Mouse (Mus musculus) midbrain, embryonic 16.5 days (tissue): ENCODE measurements around the gene Gm9964. TPM values are rescaled to one million over a fixed set of nuclear protein-coding genes. Genes with fewer than 3 reads are reported as not detected.

ENCODE experiments used
- ATAC-seq: fragments of 200-750 bp; cut with Nextera tagmentation; 2 replicates; pipeline ENCODE4 v1.8.0; 2017; ENCODE audit warnings: moderate TSS enrichment
- H3K27ac ChIP-seq: fragments of 300-500 bp; sonication (generic); 2 replicates; pipeline ENCODE4 v1.5.1; 2014; ENCODE audit warnings: mild to moderate bottlenecking, low read length, mixed read lengths
- H3K27me3 ChIP-seq: fragments of 300-500 bp; sonication (generic); 2 replicates; pipeline ENCODE4 v1.6.1; 2014; ENCODE audit warnings: low read depth, low read length, mixed read lengths; ENCODE audit not compliant: control insufficient read depth, insufficient read depth
- H3K36me3 ChIP-seq: fragments of 300-500 bp; sonication (generic); 2 replicates; pipeline ENCODE4 v1.6.1; 2014; ENCODE audit warnings: mild to moderate bottlenecking, low read length, moderate library complexity, mixed read lengths; ENCODE audit not compliant: control insufficient read depth, insufficient read depth
- H3K4me1 ChIP-seq: fragments of 300-500 bp; sonication (generic); 2 replicates; pipeline ENCODE4 v1.6.1; 2014; ENCODE audit warnings: mild to moderate bottlenecking, low read length, mixed read lengths; ENCODE audit not compliant: control insufficient read depth, insufficient read depth
- H3K4me2 ChIP-seq: fragments of 300-500 bp; sonication (generic); 2 replicates; pipeline ENCODE4 v1.6.1; 2014; ENCODE audit warnings: mild to moderate bottlenecking, low read length, mixed read lengths
- H3K4me3 ChIP-seq: fragments of 300-500 bp; sonication (generic); 2 replicates; pipeline ENCODE4 v1.5.1; 2014; ENCODE audit warnings: low read depth, mild to moderate bottlenecking, low read length, moderate library complexity, mixed read lengths
- H3K9ac ChIP-seq: fragments of 300-500 bp; sonication (generic); 2 replicates; pipeline ENCODE4 v1.6.1; 2014; ENCODE audit warnings: low read depth, low read length, mixed read lengths
- H3K9me3 ChIP-seq: fragments of 300-500 bp; sonication (generic); replicated peaks from 2 replicates; pipeline ENCODE4 v1.6.1; 2014; ENCODE audit warnings: mild to moderate bottlenecking, low read length, mixed read lengths; ENCODE audit not compliant: control insufficient read depth, poor library complexity, severe bottlenecking
- WGBS: fragments of 180-500 bp; shearing (Covaris S2); extraction: QIAGEN DNeasy Blood & Tissue Kit; methylation state at CpG from one replicate; pipeline ENCODE4 v1.1.7; 2014; 5-methylcytosine and 5-hydroxymethylcytosine counted together
- polyA plus RNA-seq: library from polyadenylated mRNA; unstranded; fragments of >200 nt; fragmentation: Nextera tagmentation; extraction: Ambion mirVana; gene quantifications from 2 replicates; pipeline ENCODE4 v1.2.1, GENCODE M21; 2015

Gm9964 gene
- polyA plus RNA-seq, 1 experiment from 2014 or later: not detected

DNA sequence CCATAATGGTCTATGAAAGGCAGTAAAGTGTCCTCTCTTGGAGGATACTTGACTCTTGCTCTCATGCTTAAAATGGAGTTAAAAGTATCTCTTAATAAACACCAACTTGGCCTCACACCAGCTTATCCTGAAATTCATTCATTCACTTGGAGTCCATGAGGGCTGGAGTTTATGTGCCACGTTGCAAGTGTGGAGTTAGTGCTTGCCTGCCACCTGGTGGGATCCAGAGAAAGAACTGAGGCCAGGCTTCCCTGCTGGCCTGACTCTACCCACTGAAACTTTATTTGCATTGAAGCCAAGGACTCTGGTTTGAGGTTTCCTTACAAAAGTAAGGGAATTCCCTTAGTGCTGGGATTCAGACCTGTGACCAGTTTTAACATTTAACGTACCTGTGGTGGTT lies 6.2 kb downstream of the Gm9964 start:
- no peaks in the 10 kb centered on the region for H3K9me3 ChIP-seq
- H3K9ac ChIP-seq: no peak overlapping the region
- H3K4me1 ChIP-seq: no peaks in the 10 kb centered on the region
- H3K27ac ChIP-seq: no peak overlapping the region
- H3K36me3 ChIP-seq: no peaks in the 10 kb centered on the region
- 50% methylated on average over 2 of the region's 2 CpGs for WGBS
- ATAC-seq: no peak
- no peak overlapping the region for H3K4me3 ChIP-seq
- no peak overlapping the region for H3K4me2 ChIP-seq
- no peaks in the 10 kb centered on the region for H3K27me3 ChIP-seq

DNA sequence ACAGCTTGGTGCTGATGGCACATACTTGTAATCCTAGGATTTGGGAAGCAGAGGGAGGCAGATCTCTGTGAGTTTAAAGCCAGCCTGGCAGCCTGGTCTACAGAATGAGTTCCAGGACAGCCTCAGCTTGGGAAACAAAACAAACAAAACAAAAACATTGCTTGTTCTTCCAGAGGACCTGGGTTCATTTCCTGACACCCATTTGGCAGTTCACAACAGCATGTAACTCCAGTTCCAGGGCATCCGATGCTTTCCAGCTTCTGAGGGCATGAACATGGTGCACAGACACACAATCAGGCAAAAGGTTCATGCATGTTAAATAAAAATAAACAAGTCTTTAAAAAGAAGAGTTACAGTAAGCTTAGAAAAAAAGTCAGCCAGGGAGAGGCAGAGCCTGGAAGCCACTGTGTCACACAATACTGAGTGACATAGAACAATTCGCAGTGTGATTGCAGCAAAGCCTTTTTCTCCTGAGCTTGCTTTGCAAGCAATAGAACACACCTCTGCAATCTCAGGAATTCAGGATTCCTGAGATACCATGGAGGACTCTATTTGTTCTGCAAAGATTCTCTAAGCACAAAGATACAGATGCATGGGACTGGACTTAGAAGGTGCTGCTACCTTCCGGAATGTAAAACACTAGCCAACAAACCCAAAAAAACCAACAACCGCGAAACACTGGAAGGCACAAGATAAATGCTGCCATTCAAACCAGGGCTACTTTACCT lies 7.6 kb downstream of the Gm9964 start:
- ATAC-seq: no peak
- no peaks in the 10 kb centered on the region for H3K36me3 ChIP-seq
- no peak overlapping the region for H3K9ac ChIP-seq
- 90% methylated on average over 5 of the region's 5 CpGs for WGBS
- H3K4me2 ChIP-seq: no peak overlapping the region
- no peaks in the 10 kb centered on the region for H3K27me3 ChIP-seq
- H3K9me3 ChIP-seq: no peaks in the 10 kb centered on the region
- no peak overlapping the region for H3K4me3 ChIP-seq
- H3K27ac ChIP-seq: no peak overlapping the region
- no peaks in the 10 kb centered on the region for H3K4me1 ChIP-seq

DNA sequence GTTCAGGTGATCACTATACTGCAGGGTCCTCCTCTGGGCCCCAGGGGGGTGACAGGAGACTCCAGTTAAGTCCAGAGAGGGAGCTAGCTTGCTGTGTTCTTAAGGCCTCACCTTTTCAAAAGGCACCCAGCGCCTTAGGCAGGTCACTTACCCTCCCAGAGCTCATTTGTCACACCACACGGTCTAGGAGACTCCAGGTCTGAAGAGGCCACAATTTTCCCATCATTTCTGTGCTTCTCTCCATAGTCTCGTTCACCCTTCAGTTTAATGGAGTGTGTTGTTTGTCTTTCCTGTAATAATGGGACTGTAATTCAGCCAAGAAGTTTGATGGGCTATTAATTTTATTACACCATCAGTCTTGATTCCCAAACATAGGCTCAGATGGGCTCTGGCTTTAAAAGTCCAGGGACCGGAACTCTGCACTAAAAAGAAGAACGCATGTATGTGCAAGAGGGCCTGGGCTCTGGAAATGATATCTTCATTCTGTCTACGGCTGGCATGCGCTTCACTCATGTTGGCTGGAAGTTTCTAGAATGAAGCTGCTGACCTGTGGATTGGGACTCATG lies 8.3 kb downstream of the Gm9964 start:
- no peak overlapping the region for H3K27ac ChIP-seq
- no peak overlapping the region for H3K4me3 ChIP-seq
- no peak overlapping the region for H3K9ac ChIP-seq
- H3K9me3 ChIP-seq: no peaks in the 10 kb centered on the region
- no peaks in the 10 kb centered on the region for H3K4me1 ChIP-seq
- ATAC-seq: no peak
- no peak overlapping the region for H3K4me2 ChIP-seq
- 83% methylated on average over 7 of the region's 7 CpGs for WGBS
- no peaks in the 10 kb centered on the region for H3K36me3 ChIP-seq
- no peaks in the 10 kb centered on the region for H3K27me3 ChIP-seq

DNA sequence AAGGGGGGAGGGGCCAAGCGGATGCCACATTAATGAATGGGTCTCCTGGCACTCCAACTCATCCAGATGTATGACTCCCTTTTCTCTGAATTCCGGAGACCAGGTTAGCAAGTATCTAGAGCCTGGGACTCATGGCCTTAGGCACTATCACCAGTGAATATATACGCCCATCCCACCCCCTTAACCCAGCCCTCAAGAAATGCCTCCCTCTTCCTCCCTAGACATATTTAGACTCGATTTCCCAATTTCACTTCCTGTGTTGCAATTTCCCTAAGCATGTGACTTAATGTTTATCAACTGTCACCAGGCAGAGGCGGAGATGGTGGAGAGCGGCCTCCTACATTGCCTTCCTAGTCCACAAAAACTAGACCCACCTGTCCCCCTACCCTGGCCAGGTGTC lies 9.3 kb downstream of the Gm9964 start:
- Histone ChIP-seq H3K4me3 (no peak overlapping the region), H3K9me3 (no peaks in the 10 kb centered on the region), H3K4me2 (no peak overlapping the region), H3K36me3 (no peaks in the 10 kb centered on the region), H3K27ac (no peak overlapping the region), H3K9ac (no peak overlapping the region), H3K4me1 (no peaks in the 10 kb centered on the region), H3K27me3 (no peaks in the 10 kb centered on the region)
- ATAC-seq: no peak
- WGBS: 84% methylated on average over 6 of the region's 6 CpGs

DNA sequence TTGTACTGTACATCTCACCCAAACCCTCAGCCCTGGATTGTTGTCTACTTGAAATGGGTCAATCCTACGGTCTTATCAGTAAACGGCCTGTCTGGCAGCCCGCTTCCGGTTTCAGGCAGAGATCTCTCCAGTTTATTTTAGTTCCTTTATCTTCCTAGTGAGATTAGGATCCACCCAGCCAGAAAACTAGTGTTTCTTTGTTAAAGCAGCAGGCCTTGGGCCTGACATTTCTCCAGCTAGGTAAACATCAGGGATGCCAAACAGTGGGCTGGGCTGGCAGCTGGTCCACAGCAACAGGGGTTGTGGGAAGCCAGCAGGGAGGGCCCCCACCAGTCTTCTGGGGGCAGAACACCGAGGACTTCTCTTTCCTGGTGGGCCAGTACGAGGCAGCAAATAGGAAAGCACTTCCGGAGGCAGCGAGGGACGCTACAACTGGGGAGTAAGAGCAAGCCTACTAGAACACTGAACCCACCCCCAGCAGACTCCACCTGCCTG lies 10.4 kb downstream of the Gm9964 start:
- H3K9ac ChIP-seq: no peak overlapping the region
- H3K4me2 ChIP-seq: no peak overlapping the region
- no peak for ATAC-seq
- H3K27me3 ChIP-seq: no peaks in the 10 kb centered on the region
- no peaks in the 10 kb centered on the region for H3K9me3 ChIP-seq
- no peak overlapping the region for H3K4me3 ChIP-seq
- H3K4me1 ChIP-seq: no peaks in the 10 kb centered on the region
- WGBS: 85% methylated on average over 9 of the region's 9 CpGs
- H3K36me3 ChIP-seq: no peaks in the 10 kb centered on the region
- H3K27ac ChIP-seq: no peak overlapping the region

DNA sequence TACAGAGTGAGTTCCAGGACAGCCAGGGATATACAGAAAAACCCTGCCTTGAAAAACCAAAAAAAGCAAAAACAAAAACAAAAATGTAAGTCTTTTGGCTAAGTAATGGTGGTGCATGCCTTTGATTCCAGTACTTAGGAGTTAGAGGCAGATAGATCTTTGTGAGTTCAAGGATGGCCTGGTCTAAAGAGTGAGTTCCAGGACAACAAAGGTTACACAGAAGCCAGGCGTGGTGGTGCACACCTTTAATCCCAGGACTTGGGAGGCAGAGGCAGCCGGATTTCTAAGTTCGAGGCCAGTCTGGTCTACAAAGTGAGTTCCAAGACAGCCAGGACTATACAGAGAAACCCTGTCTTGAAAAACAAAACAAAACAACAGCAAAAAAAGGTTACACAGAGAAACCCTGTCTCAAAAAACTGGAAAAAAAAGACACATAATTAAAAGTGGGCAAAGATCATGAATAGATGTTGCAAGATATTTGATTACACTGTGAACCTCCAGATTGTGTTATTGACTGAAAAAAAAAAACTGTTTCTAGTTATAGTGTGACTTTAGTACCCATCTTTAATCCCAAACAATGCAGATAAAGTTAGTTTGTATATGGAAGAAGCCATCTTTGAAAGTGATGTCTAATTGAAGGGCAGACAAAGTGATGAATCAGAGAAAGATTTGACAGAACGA lies 13.2 kb downstream of the Gm9964 start:
- no peaks in the 10 kb centered on the region for H3K27me3 ChIP-seq
- ATAC-seq: no peak
- H3K9me3 ChIP-seq: no peaks in the 10 kb centered on the region
- no peak overlapping the region for H3K4me3 ChIP-seq
- H3K27ac ChIP-seq: no peak overlapping the region
- H3K9ac ChIP-seq: no peak overlapping the region
- 94% methylated on average over 4 of the region's 4 CpGs for WGBS
- H3K4me2 ChIP-seq: no peak overlapping the region
- no peaks in the 10 kb centered on the region for H3K36me3 ChIP-seq
- H3K4me1 ChIP-seq: no peaks in the 10 kb centered on the region

DNA sequence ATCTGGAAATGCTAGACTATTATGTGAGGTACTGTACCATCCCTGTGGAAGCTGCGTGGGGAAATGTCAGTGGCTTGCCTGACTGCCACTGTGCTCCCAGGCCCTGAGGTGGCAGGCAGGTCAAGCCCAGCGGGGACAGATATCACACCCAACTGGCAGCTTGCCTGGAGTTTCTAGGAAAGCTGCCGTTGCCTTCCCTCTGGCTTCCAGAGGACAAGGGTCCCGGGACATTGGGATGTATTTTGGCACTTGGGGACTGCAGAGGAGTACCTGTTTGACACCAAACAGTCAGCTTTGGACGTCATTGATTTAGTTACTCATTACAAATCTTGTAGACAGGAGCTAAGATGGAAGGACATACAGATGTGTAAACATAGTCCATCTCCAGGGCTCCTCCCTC lies 15.3 kb downstream of the Gm9964 start:
- H3K27me3 ChIP-seq: no peaks in the 10 kb centered on the region
- no peak overlapping the region for H3K4me2 ChIP-seq
- no peaks in the 10 kb centered on the region for H3K4me1 ChIP-seq
- H3K36me3 ChIP-seq: no peaks in the 10 kb centered on the region
- no peak overlapping the region for H3K9ac ChIP-seq
- ATAC-seq: no peak
- WGBS: 77% methylated on average over 5 of the region's 5 CpGs
- H3K9me3 ChIP-seq: no peaks in the 10 kb centered on the region
- no peak overlapping the region for H3K27ac ChIP-seq
- H3K4me3 ChIP-seq: no peak overlapping the region

DNA sequence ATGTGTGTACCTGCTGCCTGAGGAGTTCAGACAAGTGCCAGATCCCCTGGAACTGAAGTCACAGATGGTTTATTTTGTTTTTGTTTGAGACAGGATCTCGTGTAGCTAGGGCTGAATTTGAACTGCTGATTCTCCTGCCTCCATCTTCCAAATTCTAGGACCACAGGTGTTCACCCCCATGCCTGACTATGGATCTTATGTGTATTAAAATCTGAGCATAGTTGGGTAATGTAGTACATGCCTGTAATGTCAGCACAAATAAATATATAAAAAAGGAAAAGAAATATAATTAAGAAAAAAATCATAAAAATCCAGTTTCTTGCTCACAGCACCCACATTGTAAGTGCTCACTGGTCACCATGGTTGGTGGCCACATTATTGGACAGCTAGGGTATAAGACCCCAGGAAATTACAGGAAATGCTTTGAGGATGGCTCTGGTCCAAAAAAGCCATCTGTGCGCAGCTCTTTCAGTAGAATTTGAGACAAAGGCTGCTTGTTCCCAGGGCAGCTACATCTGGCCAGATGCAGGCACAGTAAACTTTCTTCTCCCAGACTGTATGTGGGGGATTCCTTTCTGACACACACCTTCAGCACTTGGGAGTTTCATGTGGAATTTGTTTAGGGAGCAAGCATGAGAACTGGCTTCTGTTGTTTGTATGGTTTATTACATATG lies 16.8 kb downstream of the Gm9964 start:
- H3K27me3 ChIP-seq: no peaks in the 10 kb centered on the region
- no peaks in the 10 kb centered on the region for H3K36me3 ChIP-seq
- H3K4me1 ChIP-seq: no peaks in the 10 kb centered on the region
- no peak for ATAC-seq
- no peak overlapping the region for H3K4me3 ChIP-seq
- 49% methylated on average over 2 of the region's 2 CpGs for WGBS
- H3K4me2 ChIP-seq: no peak overlapping the region
- no peak overlapping the region for H3K9ac ChIP-seq
- no peak overlapping the region for H3K27ac ChIP-seq
- H3K9me3 ChIP-seq: no peaks in the 10 kb centered on the region

DNA sequence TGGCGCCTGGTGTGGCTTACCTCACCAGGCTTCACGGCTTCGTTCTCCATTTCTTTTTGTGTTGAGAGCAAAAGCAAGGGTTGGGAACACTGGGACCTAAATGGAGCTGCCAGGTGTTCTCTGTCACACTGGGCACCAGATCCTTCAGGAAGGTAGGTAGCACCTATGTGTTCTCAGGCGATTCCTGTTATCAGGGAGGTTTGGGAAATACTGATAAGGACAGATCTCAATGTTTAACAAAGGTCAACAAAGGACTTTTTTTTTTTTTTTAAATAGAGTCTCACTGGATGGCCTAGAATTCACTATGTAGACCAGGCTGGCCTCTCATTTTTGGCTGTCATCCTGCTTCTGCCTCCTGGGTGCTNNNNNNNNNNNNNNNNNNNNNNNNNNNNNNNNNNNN lies 22.9 kb downstream of the Gm9964 start:
- H3K4me3 ChIP-seq: no peak overlapping the region
- no peaks in the 10 kb centered on the region for H3K36me3 ChIP-seq
- no peak overlapping the region for H3K4me2 ChIP-seq
- H3K9me3 ChIP-seq: no peaks in the 10 kb centered on the region
- no peaks in the 10 kb centered on the region for H3K4me1 ChIP-seq
- no peak overlapping the region for H3K9ac ChIP-seq
- no peak overlapping the region for H3K27ac ChIP-seq
- ATAC-seq: no peak
- WGBS: 77% methylated on average over 4 of the region's 4 CpGs
- H3K27me3 ChIP-seq: no peaks in the 10 kb centered on the region
